Mouse (Mus musculus) limb, embryonic 10.5 days (tissue): ENCODE measurements around the gene Tdg. TPM values are rescaled to one million over a fixed set of nuclear protein-coding genes. Genes with fewer than 3 reads are reported as not detected.
"Not testable (repeated sequence)": the region's sequence is repeated elsewhere in the genome, so short reads cannot be mapped to it uniquely, and the experiment has no call there.

Experiments
- DNase-seq: peaks from one replicate; pipeline ENCODE4 v3.0.0-alpha.2; 2017; ENCODE audit warnings: low spot score
- H3K27ac ChIP-seq: fragments of 300-500 bp; sonication (generic); 2 replicates; pipeline ENCODE4 v1.5.1; 2016; ENCODE audit warnings: mild to moderate bottlenecking
- H3K27me3 ChIP-seq: fragments of 300-500 bp; sonication (generic); 2 replicates; pipeline ENCODE4 v1.6.1; 2016; ENCODE audit warnings: low read depth, mild to moderate bottlenecking; ENCODE audit not compliant: poor library complexity, severe bottlenecking
- H3K36me3 ChIP-seq: fragments of 300-500 bp; sonication (generic); 2 replicates; pipeline ENCODE4 v1.6.1; 2016; ENCODE audit warnings: mild to moderate bottlenecking, moderate library complexity
- H3K4me1 ChIP-seq: fragments of 300-500 bp; sonication (generic); 2 replicates; pipeline ENCODE4 v1.6.1; 2016
- H3K4me3 ChIP-seq: fragments of 300-500 bp; sonication (generic); 2 replicates; pipeline ENCODE4 v1.5.1; 2016; ENCODE audit warnings: mild to moderate bottlenecking, moderate library complexity
- H3K9me3 ChIP-seq: fragments of 300-500 bp; sonication (generic); replicated peaks from 2 replicates; pipeline ENCODE4 v1.6.1; 2016; ENCODE audit warnings: mild to moderate bottlenecking
- WGBS: fragments of 180-500 bp; shearing (Covaris S2); methylation state at CpG from one replicate; pipeline ENCODE4 v1.1.7; 2016; 5-methylcytosine and 5-hydroxymethylcytosine counted together
- polyA plus RNA-seq: library from polyadenylated mRNA; unstranded; fragments of >200 nt; fragmentation: Nextera tagmentation; extraction: Ambion mirVana; gene quantifications from 2 replicates; pipeline ENCODE4 v1.2.1, GENCODE M21; 2016

The Tdg gene
- polyA plus RNA-seq: 240 and 264 TPM in 2 replicates

DNA sequence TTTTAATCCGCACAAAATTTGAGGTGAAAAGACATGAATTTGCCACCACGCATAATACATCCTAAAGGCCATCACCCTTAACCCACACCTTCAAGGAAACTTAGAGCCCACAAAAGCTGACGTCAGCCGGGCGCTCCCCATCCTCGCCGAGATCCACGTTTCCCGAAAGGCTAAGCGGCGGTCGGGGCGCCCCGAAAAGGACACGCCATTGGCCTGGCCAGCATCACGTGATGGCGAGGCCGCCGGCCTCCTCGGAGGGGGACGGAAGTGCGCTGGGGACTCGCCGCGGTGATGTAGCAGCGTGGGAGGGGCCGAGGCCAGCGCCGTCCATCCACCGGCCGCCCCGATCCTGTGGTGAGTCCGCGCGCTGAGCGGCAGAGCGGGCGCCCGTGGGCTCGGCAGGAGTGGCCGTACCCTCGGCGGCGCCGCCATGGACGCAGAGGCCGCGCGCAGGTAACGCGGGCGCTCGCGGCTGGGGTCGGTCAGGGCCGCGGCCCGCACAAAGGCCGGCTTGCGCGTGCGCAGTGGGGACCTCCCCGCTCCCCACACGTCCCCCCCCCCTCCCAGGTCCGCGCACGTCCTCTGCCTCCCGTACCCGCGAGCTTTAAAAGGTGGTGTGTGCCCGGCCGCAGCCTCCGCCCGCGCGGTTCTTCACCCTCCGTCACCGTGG lies at the start of gene Tdg:
TSS of gene Tdg (plus strand) at position 243 of the 670 bp plus-strand sequence.
- not testable (repeated sequence) for H3K27me3 ChIP-seq, H3K9me3 ChIP-seq
- peaks cover 37% of the 10 kb centered on the region for H3K36me3 ChIP-seq
- under 1% methylated on average over 76 of the region's 78 CpGs for WGBS
- peaks cover 17% of the 10 kb centered on the region for H3K4me1 ChIP-seq
- peak within 1 kb of the TSS; percentile 75 for H3K4me3 ChIP-seq
- H3K27ac ChIP-seq: peak within 1 kb of the TSS; percentile 96
- DNase-seq: peak; percentile 93

- H3K9me3 ChIP-seq, DNase-seq, H3K36me3 ChIP-seq, H3K27ac ChIP-seq, H3K4me3 ChIP-seq, H3K27me3 ChIP-seq, H3K4me1 ChIP-seq: not testable (repeated sequence)
- WGBS: 84% methylated on average over 9 of the region's 9 CpGs
These were observed 40.0 kb upstream of the Tdg start for GRCm38 (mm10) chr10:82589673-82590072.

GRCm38 (mm10) chr10:82594421-82594820 lies 35.2 kb upstream of the Tdg start:
- H3K9me3 ChIP-seq, H3K4me3 ChIP-seq, H3K36me3 ChIP-seq, H3K27me3 ChIP-seq, H3K27ac ChIP-seq, DNase-seq, H3K4me1 ChIP-seq: not testable (repeated sequence)
- 70% methylated on average over 4 of the region's 4 CpGs for WGBS

- no peaks in the 10 kb centered on the region for H3K9me3 ChIP-seq
- no peaks in the 10 kb centered on the region for H3K27me3 ChIP-seq
- 28% methylated on average over 9 of the region's 9 CpGs for WGBS
- peak overlapping the region; percentile 92 for H3K27ac ChIP-seq
- H3K4me1 ChIP-seq: peaks cover 5% of the 10 kb centered on the region
- DNase-seq: no peak
- peak overlapping the region; percentile 69 for H3K4me3 ChIP-seq
- H3K36me3 ChIP-seq: peaks cover 19% of the 10 kb centered on the region
These were observed 7.4 kb upstream of the Tdg start for GRCm38 (mm10) chr10:82622235-82622634.

- DNase-seq: peak; percentile 96
- WGBS: under 1% methylated on average over 59 of the region's 61 CpGs
- H3K36me3 ChIP-seq: peaks cover 16% of the 10 kb centered on the region
- no peaks in the 10 kb centered on the region for H3K27me3 ChIP-seq
- H3K27ac ChIP-seq: peak within 1 kb of the TSS; percentile 92
- H3K4me1 ChIP-seq: peaks cover 5% of the 10 kb centered on the region
- H3K4me3 ChIP-seq: peak within 1 kb of the TSS; percentile 69
- no peaks in the 10 kb centered on the region for H3K9me3 ChIP-seq
These were observed 6.7 kb upstream of the Tdg start, which contains the start of gene 1190007I07Rik for GRCm38 (mm10) chr10:82622671-82623552. Gene 1190007I07Rik (minus strand): TSS chr10:82623228.

DNA sequence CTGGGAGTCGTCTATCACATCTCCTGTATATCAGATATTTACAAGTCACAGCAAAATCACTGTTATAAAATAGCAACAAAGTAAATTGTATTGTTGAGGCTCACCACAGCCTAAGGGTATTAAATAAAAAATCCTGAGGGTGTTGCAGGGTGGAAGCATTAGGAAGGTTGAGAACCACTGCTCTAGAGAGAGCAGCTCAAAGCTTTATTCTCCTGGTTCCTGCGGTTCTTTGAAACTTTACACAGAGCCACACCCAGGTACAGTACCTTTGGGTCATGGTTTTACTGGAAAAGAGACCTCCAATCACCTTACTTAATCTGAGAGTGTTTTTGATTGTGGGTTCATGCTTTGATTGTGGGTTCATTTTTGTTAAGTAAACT lies 6.1 kb upstream of the Tdg start:
- DNase-seq, H3K27me3 ChIP-seq, H3K9me3 ChIP-seq, H3K4me1 ChIP-seq: not testable (repeated sequence)
- H3K27ac ChIP-seq: peak overlapping the region; percentile 92
- H3K4me3 ChIP-seq: peak overlapping the region; percentile 69
- WGBS: 2% methylated on average over 2 of the region's 2 CpGs
- H3K36me3 ChIP-seq: peaks cover 13% of the 10 kb centered on the region

- Histone ChIP-seq H3K27me3 (no peaks in the 10 kb centered on the region), H3K9me3 (no peaks in the 10 kb centered on the region), H3K36me3 (peaks cover 32% of the 10 kb centered on the region), H3K4me3 (peak overlapping the region; percentile 75), H3K4me1 (peaks cover 17% of the 10 kb centered on the region), H3K27ac (peak overlapping the region; percentile 96)
- 5% methylated on average over 11 of the region's 11 CpGs for WGBS
- DNase-seq: no peak
These were observed 480 bp upstream of the Tdg start for GRCm38 (mm10) chr10:82629111-82629585.

GRCm38 (mm10) chr10:82630497-82630896 lies 869 bp downstream of the Tdg start:
- peak overlapping the region; percentile 75 for H3K4me3 ChIP-seq
- peak overlapping the region; percentile 96 for H3K27ac ChIP-seq
- no peaks in the 10 kb centered on the region for H3K27me3 ChIP-seq
- peaks cover 17% of the 10 kb centered on the region for H3K4me1 ChIP-seq
- DNase-seq: peak; percentile 30
- H3K36me3 ChIP-seq: peaks cover 45% of the 10 kb centered on the region
- 22% methylated on average over 7 of the region's 7 CpGs for WGBS
- H3K9me3 ChIP-seq: no peaks in the 10 kb centered on the region

DNA sequence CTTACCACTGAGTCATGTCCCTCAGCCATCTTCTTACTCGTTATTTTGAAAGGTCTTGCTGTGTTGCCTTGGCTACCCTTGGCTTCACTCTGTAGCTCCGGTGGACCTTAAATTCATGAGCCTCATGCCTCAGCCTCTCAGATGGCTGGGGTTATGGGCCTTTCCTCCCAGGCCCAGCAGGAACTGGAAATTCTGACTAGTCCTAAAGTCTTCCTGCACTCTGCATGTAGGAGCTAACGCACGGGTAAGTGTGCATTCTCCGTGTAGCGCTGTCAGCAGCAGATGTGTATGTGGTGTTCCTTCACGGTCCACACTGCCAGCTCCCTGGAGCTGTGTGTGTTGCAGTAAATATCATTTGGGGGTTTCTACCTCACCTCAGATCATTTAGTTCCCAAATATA lies 1.5 kb downstream of the Tdg start:
- 91% methylated on average over 7 of the region's 7 CpGs for WGBS
- H3K4me3 ChIP-seq: peak overlapping the region; percentile 75
- peak; percentile 25 for DNase-seq
- H3K9me3 ChIP-seq: no peaks in the 10 kb centered on the region
- H3K36me3 ChIP-seq: peaks cover 51% of the 10 kb centered on the region
- peaks cover 17% of the 10 kb centered on the region for H3K4me1 ChIP-seq
- H3K27ac ChIP-seq: no peak overlapping the region
- no peaks in the 10 kb centered on the region for H3K27me3 ChIP-seq

DNA sequence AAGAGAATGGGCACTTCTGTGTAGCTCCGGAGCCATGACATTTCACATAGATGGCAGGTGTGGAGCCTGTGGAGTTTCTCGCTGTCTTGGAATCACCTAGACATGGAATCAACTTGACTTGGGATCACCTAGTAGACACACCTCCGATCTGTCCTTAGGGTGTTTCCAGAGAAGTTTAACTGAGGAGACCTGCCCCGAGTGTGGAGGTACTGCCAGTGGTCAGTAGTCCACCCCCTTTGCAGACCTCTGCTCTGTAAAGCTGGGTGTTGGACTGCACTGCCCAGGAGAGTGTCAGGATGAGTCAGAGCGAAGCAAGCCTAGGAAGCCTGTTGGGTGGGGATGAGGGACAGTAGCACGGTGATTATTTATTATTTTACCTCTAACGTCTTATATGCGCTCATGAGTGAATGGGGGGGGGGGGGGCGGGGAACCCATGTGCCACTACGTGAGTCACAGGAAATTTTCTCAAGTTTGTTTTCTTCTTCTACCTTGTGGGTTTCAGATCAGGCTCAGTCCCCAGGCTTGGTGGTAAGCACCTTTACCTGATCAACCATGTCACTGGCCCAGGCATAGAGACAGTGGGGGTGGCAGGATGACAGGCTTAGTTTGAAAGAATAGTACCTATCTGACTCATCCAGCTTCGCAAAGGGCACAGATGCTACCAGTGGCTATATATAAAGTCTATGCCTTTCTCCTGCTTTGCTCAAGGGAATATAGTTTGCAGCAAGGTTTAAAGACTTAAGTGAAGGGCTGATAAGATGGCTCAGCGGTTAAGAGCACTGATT lies 3.1 kb downstream of the Tdg start:
- Histone ChIP-seq H3K4me3 (no peak overlapping the region), H3K27ac (no peak overlapping the region), H3K4me1 (peaks cover 17% of the 10 kb centered on the region), H3K9me3 (no peaks in the 10 kb centered on the region), H3K27me3 (no peaks in the 10 kb centered on the region), H3K36me3 (peaks cover 67% of the 10 kb centered on the region)
- 97% methylated on average over 12 of the region's 12 CpGs for WGBS
- no peak for DNase-seq

- DNase-seq: no peak
- Histone ChIP-seq H3K27ac (no peak overlapping the region), H3K27me3 (no peaks in the 10 kb centered on the region), H3K9me3 (no peaks in the 10 kb centered on the region), H3K4me1 (peaks cover 10% of the 10 kb centered on the region), H3K36me3 (peaks cover 84% of the 10 kb centered on the region), H3K4me3 (no peak overlapping the region)
- 96% methylated on average over 7 of the region's 7 CpGs for WGBS
These were observed 4.7 kb downstream of the Tdg start for GRCm38 (mm10) chr10:82634348-82634747.

- 98% methylated on average over 3 of the region's 3 CpGs for WGBS
- H3K36me3 ChIP-seq: peaks cover 99% of the 10 kb centered on the region
- no peak for DNase-seq
These were observed 6.7 kb downstream of the Tdg start for GRCm38 (mm10) chr10:82636321-82636720.

More at GRCm38 (mm10) chr10:82636321-82636720, 6.7 kb downstream of the Tdg start:
- H3K4me3 ChIP-seq: no peak overlapping the region
- peaks cover under 1% of the 10 kb centered on the region for H3K4me1 ChIP-seq
- no peaks in the 10 kb centered on the region for H3K27me3 ChIP-seq
- no peaks in the 10 kb centered on the region for H3K9me3 ChIP-seq
- H3K27ac ChIP-seq: no peak overlapping the region
